Mouse (Mus musculus) limb, embryonic 14.5 days (tissue): ENCODE results near the gene Xkr8. TPM values are rescaled to one million over a fixed set of nuclear protein-coding genes. Genes with fewer than 3 reads are reported as not detected.
A peak's percentile ranks its signal among the peaks of the same experiment; 100 is the strongest.
"Not testable (repeated sequence)": the region's sequence is repeated elsewhere in the genome, so short reads cannot be mapped to it uniquely, and the experiment has no call there.

ENCODE experiments used
- ATAC-seq: fragments of 200-750 bp; cut with Nextera tagmentation; 2 replicates; pipeline ENCODE4 v1.8.0; 2017; ENCODE audit warnings: low read depth, moderate number of reproducible peaks, moderate TSS enrichment; ENCODE audit not compliant: low FRiP score
- DNase-seq: peaks from one replicate; pipeline ENCODE4 v3.0.0-alpha.2; 2015; ENCODE audit warnings: low spot score
- H3K27ac ChIP-seq: fragments of 300-500 bp; sonication (generic); replicated peaks from 2 replicates; pipeline ENCODE4 v1.5.1; 2014; ENCODE audit warnings: low read depth, mild to moderate bottlenecking, low read length, moderate library complexity, mixed read lengths
- H3K27me3 ChIP-seq: fragments of 300-500 bp; sonication (generic); 2 replicates; pipeline ENCODE4 v1.6.1; 2014; ENCODE audit warnings: low read length, mixed read lengths; ENCODE audit not compliant: control insufficient read depth, insufficient read depth
- H3K36me3 ChIP-seq: fragments of 300-500 bp; sonication (generic); 2 replicates; pipeline ENCODE4 v1.6.1; 2014; ENCODE audit warnings: mild to moderate bottlenecking, low read length, moderate library complexity, mixed read lengths; ENCODE audit not compliant: control insufficient read depth, insufficient read depth
- H3K4me1 ChIP-seq: fragments of 300-500 bp; sonication (generic); 2 replicates; pipeline ENCODE4 v1.6.1; 2014; ENCODE audit warnings: antibody characterized with exemption, low read length, mixed read lengths; ENCODE audit not compliant: control insufficient read depth, insufficient read depth
- H3K4me2 ChIP-seq: fragments of 300-500 bp; sonication (generic); replicated peaks from 2 replicates; pipeline ENCODE4 v1.6.1; 2014; ENCODE audit warnings: low read depth, mild to moderate bottlenecking, low read length, moderate library complexity; ENCODE audit not compliant: severe bottlenecking
- H3K4me3 ChIP-seq: fragments of 300-500 bp; sonication (generic); replicated peaks from 2 replicates; pipeline ENCODE4 v1.5.1; 2014; ENCODE audit warnings: low read length
- H3K9ac ChIP-seq: fragments of 300-500 bp; sonication (generic); 2 replicates; pipeline ENCODE4 v1.6.1; 2014; ENCODE audit warnings: mild to moderate bottlenecking, low read depth, low read length, moderate library complexity; ENCODE audit not compliant: severe bottlenecking
- H3K9me3 ChIP-seq: fragments of 300-500 bp; sonication (generic); 2 replicates; pipeline ENCODE4 v1.6.1; 2016; ENCODE audit warnings: low read length; ENCODE audit not compliant: control insufficient read depth
- POLR2A ChIP-seq: fragments of 200-500 bp; IDR thresholded peaks from 2 replicates; pipeline ENCODE4 v1.8.0; 2012; ENCODE audit warnings: inconsistent platforms, mild to moderate bottlenecking, moderate library complexity, borderline replicate concordance; ENCODE audit not compliant: insufficient read depth, insufficient read length; ENCODE audit errors: extremely low read depth
- WGBS: fragments of 180-500 bp; shearing (Covaris S2); extraction: QIAGEN DNeasy Blood & Tissue Kit; methylation state at CpG from one replicate; pipeline ENCODE4 v1.1.7; 2014; 5-methylcytosine and 5-hydroxymethylcytosine counted together
- polyA plus RNA-seq, 2 experiments: library from polyadenylated mRNA; depleted of rRNA in 1 of 2; stranded (reverse) in 1 of 2; unstranded in 1 of 2; fragments of >200 nt; fragmentation: Nextera tagmentation in 1 of 2; extraction: Ambion mirVana in 1 of 2; gene quantifications; 2 replicates each; pipeline versions ENCODE4 v1.2.1 to v1.2.3; 2012 to 2014

The Xkr8 gene
- polyA plus RNA-seq, 2 experiments: 8.0 to 9.9 TPM

DNA sequence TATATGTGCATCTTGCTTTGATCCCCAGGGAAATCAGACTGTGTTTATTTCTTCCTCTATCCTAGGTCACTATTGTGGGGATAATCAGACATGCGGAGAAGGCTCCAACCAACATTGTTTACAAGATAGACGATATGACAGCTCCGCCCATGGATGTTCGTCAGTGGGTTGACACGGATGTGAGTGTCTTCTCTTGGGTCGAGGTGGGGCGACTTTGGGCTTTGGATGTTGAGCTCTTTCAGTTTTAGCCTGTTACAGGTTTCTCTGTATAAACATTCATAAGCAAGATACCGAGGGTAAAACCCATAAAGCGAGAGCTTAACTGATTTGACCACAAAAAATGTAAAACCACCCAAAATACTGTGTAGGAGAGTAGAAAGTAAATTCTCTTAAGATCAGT, 39.4 kb upstream of the Xkr8 start:
- ATAC-seq (no peak), DNase-seq (no peak)
- Histone ChIP-seq H3K4me3 (no peak overlapping the region), H3K4me1 (peaks cover 3% of the 10 kb centered on the region; the same call in 1 of the 2 replicates), H3K27me3 (no peaks in the 10 kb centered on the region), H3K36me3 (peaks cover 66% of the 10 kb centered on the region), H3K9ac (no peak overlapping the region), H3K27ac (no peak overlapping the region), H3K4me2 (no peak overlapping the region), H3K9me3 (no peaks in the 10 kb centered on the region)
- TF ChIP-seq POLR2A: no peak
- 95% methylated on average over 9 of the region's 9 CpGs for WGBS

GRCm38 (mm10) chr4:132767914-132768876, 35.8 kb upstream of the Xkr8 start, which contains the start of gene Rpa2:
Gene Rpa2, plus strand, starts transcription at chr4:132768332.
- peak; percentile 97 for ATAC-seq

GRCm38 (mm10) chr4:132763125-132763524, 30.8 kb upstream of the Xkr8 start:
- H3K4me3 ChIP-seq, H3K4me1 ChIP-seq, H3K9me3 ChIP-seq, H3K27me3 ChIP-seq, H3K36me3 ChIP-seq, H3K9ac ChIP-seq, H3K4me2 ChIP-seq, DNase-seq, ATAC-seq, H3K27ac ChIP-seq: not testable (repeated sequence)
- WGBS: 86% methylated on average over 3 of the region's 3 CpGs

More at GRCm38 (mm10) chr4:132767914-132768876, 35.8 kb upstream of the Xkr8 start, which contains the start of gene Rpa2:
- WGBS: under 1% methylated on average over 70 of the region's 71 CpGs
- Histone ChIP-seq H3K9me3 (no peaks in the 10 kb centered on the region), H3K4me1 (peaks cover 3% of the 10 kb centered on the region; the same call in 1 of the 2 replicates), H3K4me2 (peak within 1 kb of the TSS; percentile 76), H3K9ac (peak within 1 kb of the TSS; percentile 76), H3K27me3 (no peaks in the 10 kb centered on the region), H3K27ac (peak within 1 kb of the TSS; percentile 68), H3K4me3 (peak within 1 kb of the TSS; percentile 67), H3K36me3 (peaks cover 31% of the 10 kb centered on the region)
- DNase-seq: peak; percentile 100
- no peak for TF ChIP-seq POLR2A

- no peak for ATAC-seq
- 74% methylated on average over 6 of the region's 6 CpGs for WGBS
- Histone ChIP-seq H3K36me3 (no peaks in the 10 kb centered on the region), H3K4me3 (no peak overlapping the region), H3K4me2 (no peak overlapping the region), H3K9me3 (no peaks in the 10 kb centered on the region), H3K4me1 (no peaks in the 10 kb centered on the region), H3K27me3 (no peaks in the 10 kb centered on the region), H3K9ac (no peak overlapping the region), H3K27ac (no peak overlapping the region)
- TF ChIP-seq POLR2A: no peak
- no peak for DNase-seq
These were observed 30.3 kb upstream of the Xkr8 start for GRCm38 (mm10) chr4:132762602-132763001.

DNA sequence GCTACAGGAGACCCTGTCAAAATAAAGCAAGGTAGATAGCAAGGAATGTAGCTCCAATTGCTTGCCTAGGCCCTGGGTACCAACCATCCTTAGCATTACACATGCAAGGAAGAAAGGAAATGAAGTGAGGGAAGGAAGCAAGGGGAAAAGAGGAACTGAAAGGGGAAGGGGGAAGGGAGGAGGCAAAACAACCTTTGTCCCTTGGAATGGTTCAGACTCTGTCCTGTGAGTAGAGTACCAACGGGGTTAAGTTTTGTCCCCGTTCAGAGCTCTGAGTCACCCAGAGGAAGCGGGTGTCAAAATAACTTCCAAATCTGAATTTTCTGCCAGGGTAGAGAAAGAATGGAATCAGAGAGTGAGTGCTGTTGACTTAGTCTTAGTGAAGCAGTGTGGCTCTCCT, 27.9 kb upstream of the Xkr8 start:
- Histone ChIP-seq H3K9me3 (no peaks in the 10 kb centered on the region), H3K27ac (no peak overlapping the region), H3K4me3 (no peak overlapping the region), H3K9ac (no peak overlapping the region), H3K4me2 (no peak overlapping the region), H3K36me3 (no peaks in the 10 kb centered on the region), H3K4me1 (peaks cover 4% of the 10 kb centered on the region; the same call in 1 of the 2 replicates), H3K27me3 (no peaks in the 10 kb centered on the region)
- DNase-seq: no peak
- 81% methylated on average over 3 of the region's 3 CpGs for WGBS
- ATAC-seq: no peak
- TF ChIP-seq POLR2A: no peak
